Mouse (Mus musculus) ES-Bruce4 (cell line): ENCODE data around the gene Tmem100. TPM values are rescaled to one million over a fixed set of nuclear protein-coding genes. Genes with fewer than 3 reads are reported as not detected.
A peak's percentile ranks its signal among the peaks of the same experiment; 100 is the strongest.

Experiments used
- H3K27ac ChIP-seq: 2 replicates; pipeline ENCODE4 v1.5.1; 2012; ENCODE audit warnings: low read length, inconsistent platforms; ENCODE audit not compliant: insufficient read depth
- H3K27me3 ChIP-seq: 2 replicates; pipeline ENCODE4 v1.6.1; 2012; ENCODE audit warnings: mild to moderate bottlenecking, low read length, inconsistent platforms; ENCODE audit not compliant: control insufficient read depth, poor library complexity, insufficient read depth, severe bottlenecking
- H3K36me3 ChIP-seq: 2 replicates; pipeline ENCODE4 v1.6.1; 2012; ENCODE audit warnings: inconsistent platforms, mild to moderate bottlenecking, low read length, moderate library complexity; ENCODE audit not compliant: control insufficient read depth, poor library complexity, insufficient read depth, severe bottlenecking
- H3K4me1 ChIP-seq: one replicate; pipeline ENCODE4 v1.8.1; 2011; ENCODE audit warnings: low read length; ENCODE audit not compliant: control insufficient read depth, insufficient read depth
- H3K4me3 ChIP-seq: 2 replicates; pipeline ENCODE4 v1.5.1; 2011; ENCODE audit warnings: low read depth, mild to moderate bottlenecking, low read length
- H3K9ac ChIP-seq: 2 replicates; pipeline ENCODE4 v1.6.1; 2012; ENCODE audit warnings: low read depth, mild to moderate bottlenecking, inconsistent platforms; ENCODE audit not compliant: poor library complexity, severe bottlenecking
- H3K9me3 ChIP-seq: replicated peaks from 2 replicates; pipeline ENCODE4 v1.6.1; 2012; ENCODE audit warnings: mild to moderate bottlenecking, low read length, inconsistent platforms; ENCODE audit not compliant: control insufficient read depth, poor library complexity, insufficient read depth, severe bottlenecking
- CTCF ChIP-seq: IDR thresholded peaks from one replicate; pipeline ENCODE4 v1.8.1; 2011; ENCODE audit warnings: low read depth, low read length
- EP300 ChIP-seq: IDR thresholded peaks from 2 replicates; pipeline ENCODE4 v1.6.1; 2011; ENCODE audit warnings: low read depth, low read length; ENCODE audit not compliant: insufficient read depth
- POLR2A ChIP-seq: IDR thresholded peaks from one replicate; pipeline ENCODE4 v1.8.1; 2011; ENCODE audit warnings: low read length; ENCODE audit not compliant: insufficient read depth
- polyA plus RNA-seq: library from polyadenylated mRNA; stranded (reverse); fragments of >200 nt; gene quantifications from 2 replicates; pipeline ENCODE4 v1.2.4, GENCODE M21; 2011; ENCODE audit warnings: low read depth; ENCODE audit not compliant: missing spikeins, insufficient read depth, insufficient read length

Tmem100 gene
- polyA plus RNA-seq, 1 experiment = 0.45 TPM

DNA sequence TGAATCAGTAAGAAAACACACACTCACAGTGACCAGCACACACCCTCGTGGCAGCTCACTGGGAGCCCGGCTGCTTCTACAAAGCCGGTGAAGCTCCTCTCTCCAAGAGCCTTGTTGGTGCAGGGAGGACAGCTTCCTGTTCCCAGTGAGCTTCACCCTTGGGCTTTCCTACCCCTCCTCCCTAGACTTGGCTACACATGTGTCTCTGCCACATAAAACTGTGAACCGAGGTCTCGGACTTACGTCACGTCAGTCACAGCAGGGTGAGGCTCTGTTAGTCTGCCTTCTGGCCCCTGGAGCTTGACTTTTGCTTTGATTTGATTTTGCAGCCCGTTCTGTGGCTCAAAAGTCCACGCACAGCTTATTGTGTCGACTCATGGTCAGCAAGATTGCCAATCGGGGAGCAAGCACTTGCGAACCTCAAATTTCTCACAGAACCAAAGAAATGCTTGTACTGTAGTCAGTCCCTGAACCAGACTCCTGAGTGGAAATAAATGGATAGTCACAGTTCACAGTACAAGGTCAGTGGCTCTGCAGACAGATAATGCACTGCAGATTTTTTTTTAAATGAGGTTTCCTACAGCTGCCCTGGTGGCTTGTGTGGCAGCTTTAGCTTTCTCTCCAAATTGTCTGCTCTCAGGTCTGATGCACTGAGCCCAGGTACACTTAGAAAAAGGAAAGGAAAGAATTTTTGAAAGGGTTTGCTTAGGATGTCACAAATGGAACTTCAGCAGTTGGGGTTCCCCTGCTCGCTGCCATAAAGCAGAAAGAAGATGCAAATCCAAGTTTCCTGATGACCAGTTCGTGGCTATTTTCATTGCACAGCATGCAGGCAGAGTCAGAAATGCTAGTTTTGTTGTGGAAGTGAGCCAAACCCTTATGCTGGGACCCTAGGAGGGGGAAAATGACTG lies 4.0 kb upstream of the Tmem100 start:
- H3K4me1 ChIP-seq = no peaks in the 10 kb centered on the region
- H3K9ac ChIP-seq = no peak overlapping the region
- no peak for TF ChIP-seq POLR2A
- no peak for TF ChIP-seq CTCF
- no peak for TF ChIP-seq EP300
- no peaks in the 10 kb centered on the region for H3K9me3 ChIP-seq
- H3K27ac ChIP-seq = no peak overlapping the region
- no peaks in the 10 kb centered on the region; the same call in 1 of the 2 replicates for H3K27me3 ChIP-seq
- H3K36me3 ChIP-seq = no peaks in the 10 kb centered on the region
- H3K4me3 ChIP-seq = no peak overlapping the region

DNA sequence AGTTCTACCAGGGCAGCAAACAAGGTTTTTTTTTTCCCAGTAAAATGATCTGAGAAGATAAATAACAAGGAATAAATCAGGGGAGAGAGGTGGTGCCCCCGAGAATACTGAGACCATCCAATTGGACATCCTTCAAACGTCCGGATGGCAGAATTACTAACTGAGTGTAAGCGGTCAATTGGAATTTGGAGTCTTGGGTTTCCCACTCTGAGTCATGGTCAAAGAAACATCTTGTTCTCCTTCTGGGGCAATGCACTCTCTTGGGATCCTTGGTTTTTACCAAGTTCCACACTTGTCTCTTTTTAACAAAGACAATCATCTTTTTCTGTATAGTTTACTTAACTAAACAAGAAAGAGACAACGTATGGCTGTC lies 3.4 kb upstream of the Tmem100 start:
- no peaks in the 10 kb centered on the region for H3K4me1 ChIP-seq
- no peaks in the 10 kb centered on the region; the same call in 1 of the 2 replicates for H3K27me3 ChIP-seq
- H3K4me3 ChIP-seq = no peak overlapping the region
- no peaks in the 10 kb centered on the region for H3K9me3 ChIP-seq
- H3K27ac ChIP-seq = no peak overlapping the region
- no peaks in the 10 kb centered on the region for H3K36me3 ChIP-seq
- TF ChIP-seq EP300 (no peak), POLR2A (no peak), CTCF (no peak)
- no peak overlapping the region for H3K9ac ChIP-seq

DNA sequence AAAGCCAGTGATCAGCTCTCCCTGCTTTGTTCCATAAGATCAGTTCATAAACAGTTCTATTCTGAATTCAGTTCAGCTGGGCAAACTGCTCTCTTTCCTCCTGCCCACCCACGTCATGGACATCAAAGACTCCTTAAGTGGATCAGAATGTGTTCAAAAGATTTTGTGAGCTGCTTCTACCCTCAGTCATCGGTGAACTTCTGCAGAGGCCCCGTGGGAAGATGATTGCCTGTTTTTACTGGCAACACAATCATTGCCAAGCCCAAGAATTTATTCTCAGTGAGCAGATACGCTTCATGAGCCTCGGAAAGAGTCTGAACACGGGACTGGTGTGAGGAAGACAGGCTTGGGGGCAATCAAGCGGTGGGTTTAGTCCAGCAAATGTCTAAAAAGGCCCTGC lies 2.9 kb upstream of the Tmem100 start:
- Histone ChIP-seq H3K4me3 (no peak overlapping the region), H3K36me3 (no peaks in the 10 kb centered on the region), H3K4me1 (no peaks in the 10 kb centered on the region), H3K9ac (no peak overlapping the region), H3K27ac (no peak overlapping the region), H3K9me3 (no peaks in the 10 kb centered on the region), H3K27me3 (no peaks in the 10 kb centered on the region; the same call in 1 of the 2 replicates)
- TF ChIP-seq CTCF (no peak), EP300 (no peak), POLR2A (no peak)

DNA sequence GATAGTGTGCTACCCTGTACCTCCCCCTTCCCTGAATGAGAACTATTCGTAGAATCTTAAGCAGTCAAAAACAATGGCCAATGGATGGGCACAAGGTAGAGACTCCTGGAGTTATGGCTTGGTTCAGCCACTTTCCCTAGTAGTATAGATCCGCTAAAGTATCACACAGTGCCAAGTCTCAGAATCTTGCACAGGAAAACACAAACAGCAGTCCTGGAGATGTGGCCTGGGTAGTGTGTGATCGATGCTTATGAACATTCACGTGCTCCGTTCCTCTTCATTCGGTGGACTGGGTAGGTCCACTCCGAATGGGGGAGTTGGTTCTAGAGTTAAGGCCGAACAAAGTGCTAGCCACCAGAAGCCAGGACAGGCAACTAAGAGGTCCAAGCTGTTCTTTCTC lies 1.4 kb upstream of the Tmem100 start:
- Histone ChIP-seq H3K9ac (no peak overlapping the region), H3K27ac (no peak overlapping the region), H3K4me3 (no peak overlapping the region), H3K27me3 (no peaks in the 10 kb centered on the region; the same call in 1 of the 2 replicates), H3K9me3 (no peaks in the 10 kb centered on the region), H3K4me1 (no peaks in the 10 kb centered on the region), H3K36me3 (no peaks in the 10 kb centered on the region)
- TF ChIP-seq POLR2A (no peak), CTCF (no peak), EP300 (no peak)

DNA sequence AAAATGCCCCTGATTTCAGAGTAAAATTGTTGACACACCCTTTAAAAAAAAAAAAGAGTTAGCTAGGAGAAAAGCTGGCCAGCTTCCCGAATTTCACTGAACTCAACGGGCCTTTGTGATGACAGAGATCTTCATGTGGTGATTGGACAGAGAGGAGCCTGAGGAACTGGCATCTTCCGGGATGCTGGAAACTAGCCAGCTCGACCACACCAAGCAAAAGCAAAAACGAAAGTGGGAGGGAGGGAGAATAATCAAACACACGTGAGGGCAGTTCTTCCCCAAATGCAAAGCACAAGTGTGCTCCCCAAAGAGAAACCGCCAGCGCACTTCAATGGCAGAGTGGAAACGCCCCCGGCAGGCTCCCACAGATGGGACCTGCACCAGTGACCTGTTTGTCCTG lies 794 bp upstream of the Tmem100 start:
- no peak for TF ChIP-seq EP300
- TF ChIP-seq POLR2A = no peak
- no peak for TF ChIP-seq CTCF
- Histone ChIP-seq H3K4me3 (no peak overlapping the region), H3K9ac (no peak overlapping the region), H3K9me3 (no peaks in the 10 kb centered on the region), H3K36me3 (no peaks in the 10 kb centered on the region), H3K27ac (no peak overlapping the region), H3K4me1 (no peaks in the 10 kb centered on the region), H3K27me3 (no peaks in the 10 kb centered on the region; the same call in 1 of the 2 replicates)

DNA sequence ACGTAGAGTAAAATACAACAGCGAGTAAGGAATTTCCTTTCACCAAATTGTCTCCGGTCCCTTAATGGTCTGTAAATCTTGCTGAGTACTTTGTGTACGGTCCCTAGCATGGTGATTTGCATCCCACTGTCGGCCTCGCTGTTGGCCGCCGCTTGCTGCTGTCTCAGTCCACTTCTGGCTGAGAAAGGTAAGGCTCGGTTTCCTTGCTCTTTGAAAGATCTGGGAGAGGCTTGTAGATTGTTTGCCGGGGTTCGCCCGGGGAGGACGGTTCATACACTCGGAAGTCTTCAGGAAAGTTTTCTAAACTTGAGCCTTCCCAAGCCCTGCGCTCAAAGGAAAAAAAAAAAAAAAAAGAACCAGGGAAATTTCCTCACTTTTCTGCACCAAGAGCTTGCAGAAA lies 409 bp downstream of the Tmem100 start:
- no peaks in the 10 kb centered on the region for H3K9me3 ChIP-seq
- no peaks in the 10 kb centered on the region for H3K36me3 ChIP-seq
- no peaks in the 10 kb centered on the region for H3K4me1 ChIP-seq
- no peak overlapping the region for H3K27ac ChIP-seq
- no peaks in the 10 kb centered on the region; the same call in 1 of the 2 replicates for H3K27me3 ChIP-seq
- H3K9ac ChIP-seq = peak overlapping the region; percentile 52
- 0 out of 2 replicates have a peak overlapping the region, but pooled peaks have one; percentile 17 for H3K4me3 ChIP-seq
- TF ChIP-seq EP300 (no peak), CTCF (no peak), POLR2A (no peak)
